Mouse (Mus musculus) stomach, embryonic 16.5 days (tissue): ENCODE data around the gene Sf1. TPM values are rescaled to one million over a fixed set of nuclear protein-coding genes. Genes with fewer than 3 reads are reported as not detected.
A peak's percentile ranks its signal among the peaks of the same experiment; 100 is the strongest.

Experiments used
- ATAC-seq: fragments of 200-750 bp; cut with Nextera tagmentation; 2 replicates; pipeline ENCODE4 v1.8.0; 2017; ENCODE audit warnings: moderate number of reproducible peaks, moderate TSS enrichment; ENCODE audit not compliant: insufficient read depth, low FRiP score
- H3K27ac ChIP-seq: fragments of 300-500 bp; sonication (generic); 2 replicates; pipeline ENCODE4 v1.5.1; 2014; ENCODE audit warnings: low read length
- H3K27me3 ChIP-seq: fragments of 300-500 bp; sonication (generic); 2 replicates; pipeline ENCODE4 v1.6.1; 2014; ENCODE audit warnings: low read length, control low read depth, mixed read lengths; ENCODE audit not compliant: control insufficient read depth, insufficient read depth
- H3K36me3 ChIP-seq: fragments of 300-500 bp; sonication (generic); 2 replicates; pipeline ENCODE4 v1.6.1; 2014; ENCODE audit warnings: low read length; ENCODE audit not compliant: control insufficient read depth, insufficient read depth
- H3K4me1 ChIP-seq: fragments of 300-500 bp; sonication (generic); 2 replicates; pipeline ENCODE4 v1.6.1; 2014; ENCODE audit warnings: low read length, control low read depth, mixed read lengths; ENCODE audit not compliant: control insufficient read depth, insufficient read depth
- H3K4me2 ChIP-seq: fragments of 300-500 bp; sonication (generic); 2 replicates; pipeline ENCODE4 v1.6.1; 2014; ENCODE audit warnings: low read depth, low read length, mixed read lengths
- H3K4me3 ChIP-seq: fragments of 300-500 bp; sonication (generic); replicated peaks from 2 replicates; pipeline ENCODE4 v1.5.1; 2014; ENCODE audit warnings: mild to moderate bottlenecking, low read length
- H3K9ac ChIP-seq: fragments of 300-500 bp; sonication (generic); 2 replicates; pipeline ENCODE4 v1.6.1; 2014; ENCODE audit warnings: low read length
- H3K9me3 ChIP-seq: fragments of 300-500 bp; sonication (generic); replicated peaks from 2 replicates; pipeline ENCODE4 v1.6.1; 2016; ENCODE audit warnings: low read length, control low read depth; ENCODE audit not compliant: control insufficient read depth
- WGBS: fragments of 180-500 bp; shearing (Covaris S2); extraction: QIAGEN DNeasy Blood & Tissue Kit; methylation state at CpG from one replicate; pipeline ENCODE4 v1.1.7; 2014; 5-methylcytosine and 5-hydroxymethylcytosine counted together
- polyA plus RNA-seq: library from polyadenylated mRNA; unstranded; fragments of >200 nt; fragmentation: Nextera tagmentation; extraction: Ambion mirVana; gene quantifications from 2 replicates; pipeline ENCODE4 v1.2.1, GENCODE M21; 2015

Sf1 gene
- polyA plus RNA-seq: 94.5 and 95.1 TPM in 2 replicates

- peak within 1 kb of the TSS; percentile 97 for H3K4me2 ChIP-seq
- H3K9me3 ChIP-seq: no peaks in the 10 kb centered on the region
- H3K27ac ChIP-seq: peak within 1 kb of the TSS; percentile 99
- H3K36me3 ChIP-seq: peaks cover 14% of the 10 kb centered on the region
- H3K9ac ChIP-seq: peak within 1 kb of the TSS; percentile 99
- WGBS: under 1% methylated on average over 84 of the region's 85 CpGs
- ATAC-seq: peak; percentile 98
- peaks cover 16% of the 10 kb centered on the region for H3K4me1 ChIP-seq
- no peaks in the 10 kb centered on the region for H3K27me3 ChIP-seq
- H3K4me3 ChIP-seq: peak within 1 kb of the TSS; percentile 98
Measured at GRCm38 (mm10) chr19:6363411-6364240, at the start of gene Sf1. TSS of gene Sf1 (plus strand) at chr19:6363690.

- no peak for ATAC-seq
- Histone ChIP-seq H3K4me2 (no peak overlapping the region), H3K27ac (no peak overlapping the region), H3K4me3 (no peak overlapping the region), H3K27me3 (no peaks in the 10 kb centered on the region), H3K9ac (no peak overlapping the region), H3K9me3 (no peaks in the 10 kb centered on the region), H3K4me1 (peaks cover 2% of the 10 kb centered on the region), H3K36me3 (peaks cover 24% of the 10 kb centered on the region)
- WGBS: 91% methylated on average over 8 of the region's 8 CpGs
Measured at GRCm38 (mm10) chr19:6313796-6314195, 49.7 kb upstream of the Sf1 start.

- ATAC-seq: no peak
- no peaks in the 10 kb centered on the region for H3K9me3 ChIP-seq
- no peak overlapping the region for H3K4me2 ChIP-seq
- peaks cover 24% of the 10 kb centered on the region for H3K36me3 ChIP-seq
- WGBS: 71% methylated on average over 8 of the region's 8 CpGs
- H3K4me1 ChIP-seq: no peaks in the 10 kb centered on the region
- H3K9ac ChIP-seq: no peak overlapping the region; the same call in 1 of the 2 replicates
- no peak overlapping the region for H3K27ac ChIP-seq
- no peak overlapping the region for H3K4me3 ChIP-seq
- no peaks in the 10 kb centered on the region for H3K27me3 ChIP-seq
Measured at GRCm38 (mm10) chr19:6314513-6314912, 49.0 kb upstream of the Sf1 start.

- H3K4me1 ChIP-seq: no peaks in the 10 kb centered on the region
- ATAC-seq: no peak
- peaks cover 28% of the 10 kb centered on the region for H3K36me3 ChIP-seq
- H3K4me2 ChIP-seq: no peak overlapping the region
- no peak overlapping the region for H3K27ac ChIP-seq
- WGBS: 75% methylated on average over 14 of the region's 14 CpGs
- H3K9me3 ChIP-seq: no peaks in the 10 kb centered on the region
- no peak overlapping the region for H3K9ac ChIP-seq
- no peak overlapping the region for H3K4me3 ChIP-seq
- H3K27me3 ChIP-seq: no peaks in the 10 kb centered on the region
Measured at GRCm38 (mm10) chr19:6315573-6315972, 47.9 kb upstream of the Sf1 start.

GRCm38 (mm10) chr19:6318145-6318544 lies 45.3 kb upstream of the Sf1 start:
- WGBS: 89% methylated on average over 12 of the region's 12 CpGs
- H3K27ac ChIP-seq: no peak overlapping the region
- H3K4me2 ChIP-seq: no peak overlapping the region
- peaks cover 23% of the 10 kb centered on the region for H3K36me3 ChIP-seq
- no peak overlapping the region for H3K9ac ChIP-seq
- H3K27me3 ChIP-seq: no peaks in the 10 kb centered on the region
- ATAC-seq: no peak
- H3K9me3 ChIP-seq: no peaks in the 10 kb centered on the region
- H3K4me3 ChIP-seq: no peak overlapping the region
- peaks cover 7% of the 10 kb centered on the region for H3K4me1 ChIP-seq

GRCm38 (mm10) chr19:6321358-6321757 lies 42.1 kb upstream of the Sf1 start:
- H3K27me3 ChIP-seq: no peaks in the 10 kb centered on the region
- peaks cover 7% of the 10 kb centered on the region for H3K4me1 ChIP-seq
- no peak overlapping the region for H3K4me3 ChIP-seq
- H3K27ac ChIP-seq: peak overlapping the region; percentile 69
- H3K9ac ChIP-seq: no peak overlapping the region
- H3K4me2 ChIP-seq: peak overlapping the region; percentile 19; the same call in 1 of the 2 replicates
- WGBS: 61% methylated on average over 8 of the region's 8 CpGs
- H3K36me3 ChIP-seq: peaks cover 17% of the 10 kb centered on the region
- no peaks in the 10 kb centered on the region for H3K9me3 ChIP-seq
- peak; percentile 15; the same call in 1 of the 2 replicates for ATAC-seq

- H3K27ac ChIP-seq: peak overlapping the region; percentile 69
- peaks cover 7% of the 10 kb centered on the region for H3K4me1 ChIP-seq
- H3K4me3 ChIP-seq: no peak overlapping the region
- H3K4me2 ChIP-seq: peak overlapping the region; percentile 19; the same call in 1 of the 2 replicates
- 61% methylated on average over 33 of the region's 33 CpGs for WGBS
- H3K36me3 ChIP-seq: peaks cover 13% of the 10 kb centered on the region
- no peaks in the 10 kb centered on the region for H3K9me3 ChIP-seq
- no peak overlapping the region for H3K9ac ChIP-seq
- H3K27me3 ChIP-seq: no peaks in the 10 kb centered on the region
- peak; percentile 82 for ATAC-seq
Measured at GRCm38 (mm10) chr19:6321786-6322621, 41.5 kb upstream of the Sf1 start.

GRCm38 (mm10) chr19:6324751-6325150 lies 38.7 kb upstream of the Sf1 start:
- 76% methylated on average over 9 of the region's 9 CpGs for WGBS
- no peak overlapping the region for H3K4me3 ChIP-seq
- peaks cover 7% of the 10 kb centered on the region for H3K4me1 ChIP-seq
- H3K27me3 ChIP-seq: no peaks in the 10 kb centered on the region
- ATAC-seq: no peak
- no peak overlapping the region for H3K27ac ChIP-seq
- no peak overlapping the region for H3K9ac ChIP-seq
- peaks cover 11% of the 10 kb centered on the region; the same call in 1 of the 2 replicates for H3K36me3 ChIP-seq
- no peak overlapping the region for H3K4me2 ChIP-seq
- no peaks in the 10 kb centered on the region for H3K9me3 ChIP-seq

- Histone ChIP-seq H3K27me3 (no peaks in the 10 kb centered on the region), H3K27ac (no peak overlapping the region), H3K9me3 (no peaks in the 10 kb centered on the region), H3K36me3 (no peaks in the 10 kb centered on the region), H3K4me2 (peak overlapping the region; percentile 47; the same call in 1 of the 2 replicates), H3K9ac (peak overlapping the region; percentile 70), H3K4me1 (peaks cover 15% of the 10 kb centered on the region), H3K4me3 (no peak overlapping the region)
- 50% methylated on average over 5 of the region's 5 CpGs for WGBS
- ATAC-seq: no peak
Measured at GRCm38 (mm10) chr19:6331178-6331577, 32.3 kb upstream of the Sf1 start.
